Mouse (Mus musculus): ENCODE data around the gene Gpatch8. TPM values are rescaled to one million over a fixed set of nuclear protein-coding genes. Genes with fewer than 3 reads are reported as not detected.

The Gpatch8 gene
- polyA plus RNA-seq, 1 experiment = 5.7 TPM

DNA sequence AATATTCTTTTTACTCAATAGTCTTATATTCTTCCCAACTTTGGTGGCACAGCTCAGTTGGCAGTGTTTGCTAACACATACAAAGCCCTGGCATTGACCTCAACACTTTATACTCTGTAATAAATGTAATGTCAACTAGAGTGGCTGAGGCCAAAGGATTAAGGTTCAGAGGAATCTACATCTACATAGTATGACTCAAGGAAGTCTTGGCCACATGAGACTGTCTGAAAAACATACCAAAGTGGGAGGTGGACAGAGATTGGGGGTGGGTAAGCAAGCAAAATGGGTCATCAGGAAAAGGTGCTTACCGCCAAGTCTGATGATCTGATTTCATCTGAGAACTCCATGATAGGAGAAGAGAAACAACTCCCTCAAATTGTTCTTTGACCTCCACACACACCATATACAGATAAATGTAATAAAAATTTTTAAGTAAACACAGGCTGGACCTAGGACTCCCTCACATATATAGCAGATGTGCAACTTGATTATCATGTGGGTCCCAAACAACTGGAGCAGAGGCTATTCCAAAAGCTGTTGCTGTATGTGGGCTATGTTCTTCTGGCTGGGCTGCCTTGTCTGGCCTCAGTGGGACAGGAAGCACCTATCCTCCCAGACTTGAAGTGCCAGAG lies 41.3 kb downstream of the Gpatch8 start:
- no peaks in the 10 kb centered on the region for H3K27me3 ChIP-seq (replicated peaks)
- TF ChIP-seq FLI1 (IDR thresholded peaks at IDR 0.05; ENCODE audit: low read length) = no peak
- TF ChIP-seq GATA1 (IDR thresholded peaks at IDR 0.05; ENCODE audit: borderline replicate concordance, low read length) = no peak
- H3K4me1 ChIP-seq = peaks cover 7% of the 10 kb centered on the region; the same call in 1 of the 2 replicates
- no peak overlapping the region for H3K4me3 ChIP-seq (replicated peaks)
- H3K9me3 ChIP-seq = no peaks in the 10 kb centered on the region
- peaks cover 63% of the 10 kb centered on the region for H3K36me3 ChIP-seq (replicated peaks; ENCODE audit: low read length)

GRCm38 (mm10) chr11:102510226-102510625 lies 46.0 kb downstream of the Gpatch8 start:
- Histone ChIP-seq H3K27me3 (replicated peaks) (no peaks in the 10 kb centered on the region), H3K36me3 (replicated peaks; ENCODE audit: low read length) (peaks cover 63% of the 10 kb centered on the region)

DNA sequence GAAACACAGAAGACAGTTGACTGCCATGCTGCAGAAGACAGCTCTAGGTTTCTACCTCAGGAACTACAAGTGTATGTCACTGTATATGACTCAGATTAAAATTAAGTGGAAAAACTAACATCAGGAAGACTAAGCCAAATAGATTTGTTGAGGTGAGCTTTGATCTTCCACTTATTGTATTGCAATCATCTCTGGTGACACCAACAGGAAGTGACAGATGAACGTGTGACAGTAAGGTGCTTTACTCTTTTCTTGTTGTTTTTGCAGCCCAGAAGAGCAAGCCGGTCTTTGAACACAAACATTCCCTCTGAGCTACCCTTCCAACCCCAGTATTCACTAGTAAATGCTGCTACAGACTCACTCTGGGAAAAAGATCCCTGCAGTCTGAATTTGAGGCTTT lies 59.5 kb downstream of the Gpatch8 start:
- Histone ChIP-seq H3K9me3 (no peaks in the 10 kb centered on the region), H3K4me3 (replicated peaks) (no peak overlapping the region), H3K4me1 (peaks cover 40% of the 10 kb centered on the region), H3K36me3 (replicated peaks; ENCODE audit: low read length) (peaks cover 82% of the 10 kb centered on the region), H3K27me3 (replicated peaks) (no peaks in the 10 kb centered on the region)
- TF ChIP-seq FLI1 (IDR thresholded peaks at IDR 0.05; ENCODE audit: low read length) = no peak

More at GRCm38 (mm10) chr11:102510226-102510625, 46.0 kb downstream of the Gpatch8 start:
- H3K4me3 ChIP-seq (replicated peaks) = no peak overlapping the region
- peaks cover 7% of the 10 kb centered on the region; the same call in 1 of the 2 replicates for H3K4me1 ChIP-seq
- TF ChIP-seq GATA1 (IDR thresholded peaks at IDR 0.05; ENCODE audit: borderline replicate concordance, low read length) (no peak), FLI1 (IDR thresholded peaks at IDR 0.05; ENCODE audit: low read length) (no peak)
- no peaks in the 10 kb centered on the region for H3K9me3 ChIP-seq

DNA sequence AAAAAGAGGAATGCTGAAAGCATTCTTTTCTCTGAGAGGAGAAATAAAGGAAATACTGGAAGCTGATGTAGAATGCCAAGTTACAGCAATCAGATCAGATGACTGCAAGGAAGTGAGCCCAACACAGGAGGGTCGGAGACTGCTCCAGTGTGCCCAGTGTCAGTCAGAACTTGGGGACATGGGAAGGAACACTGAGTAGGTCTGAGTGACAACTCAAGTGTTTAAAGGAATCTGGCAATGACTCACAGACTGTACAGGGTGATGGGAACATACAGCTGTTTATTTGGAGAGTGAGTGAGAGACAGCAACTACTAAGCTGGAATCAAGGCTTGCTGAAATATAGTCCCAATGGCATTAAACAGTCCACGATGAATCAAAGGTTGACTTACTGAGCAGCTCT lies 60.0 kb downstream of the Gpatch8 start:
- no peak for TF ChIP-seq GATA1 (IDR thresholded peaks at IDR 0.05; ENCODE audit: borderline replicate concordance, low read length)
- TF ChIP-seq FLI1 (IDR thresholded peaks at IDR 0.05; ENCODE audit: low read length) = no peak
- Histone ChIP-seq H3K36me3 (replicated peaks; ENCODE audit: low read length) (peaks cover 78% of the 10 kb centered on the region), H3K27me3 (replicated peaks) (no peaks in the 10 kb centered on the region)

GRCm38 (mm10) chr11:102495742-102496141 lies 60.5 kb downstream of the Gpatch8 start:
- Histone ChIP-seq H3K4me3 (replicated peaks) (no peak overlapping the region), H3K9me3 (no peaks in the 10 kb centered on the region), H3K36me3 (replicated peaks; ENCODE audit: low read length) (peaks cover 76% of the 10 kb centered on the region), H3K4me1 (peaks cover 43% of the 10 kb centered on the region), H3K27me3 (replicated peaks) (no peaks in the 10 kb centered on the region)
- TF ChIP-seq GATA1 (IDR thresholded peaks at IDR 0.05; ENCODE audit: borderline replicate concordance, low read length) = no peak
- no peak for TF ChIP-seq FLI1 (IDR thresholded peaks at IDR 0.05; ENCODE audit: low read length)

More for the DNA sequence above, 60.0 kb downstream of the Gpatch8 start:
- Histone ChIP-seq H3K9me3 (no peaks in the 10 kb centered on the region), H3K4me3 (replicated peaks) (no peak overlapping the region), H3K4me1 (peaks cover 40% of the 10 kb centered on the region)

GRCm38 (mm10) chr11:102495114-102495513 lies 61.1 kb downstream of the Gpatch8 start:
- TF ChIP-seq GATA1 (IDR thresholded peaks at IDR 0.05; ENCODE audit: borderline replicate concordance, low read length) (no peak), FLI1 (IDR thresholded peaks at IDR 0.05; ENCODE audit: low read length) (no peak)
- H3K4me3 ChIP-seq (replicated peaks) = no peak overlapping the region
- peaks cover 48% of the 10 kb centered on the region for H3K4me1 ChIP-seq
- no peaks in the 10 kb centered on the region for H3K9me3 ChIP-seq
- no peaks in the 10 kb centered on the region for H3K27me3 ChIP-seq (replicated peaks)
- H3K36me3 ChIP-seq (replicated peaks; ENCODE audit: low read length) = peaks cover 71% of the 10 kb centered on the region

DNA sequence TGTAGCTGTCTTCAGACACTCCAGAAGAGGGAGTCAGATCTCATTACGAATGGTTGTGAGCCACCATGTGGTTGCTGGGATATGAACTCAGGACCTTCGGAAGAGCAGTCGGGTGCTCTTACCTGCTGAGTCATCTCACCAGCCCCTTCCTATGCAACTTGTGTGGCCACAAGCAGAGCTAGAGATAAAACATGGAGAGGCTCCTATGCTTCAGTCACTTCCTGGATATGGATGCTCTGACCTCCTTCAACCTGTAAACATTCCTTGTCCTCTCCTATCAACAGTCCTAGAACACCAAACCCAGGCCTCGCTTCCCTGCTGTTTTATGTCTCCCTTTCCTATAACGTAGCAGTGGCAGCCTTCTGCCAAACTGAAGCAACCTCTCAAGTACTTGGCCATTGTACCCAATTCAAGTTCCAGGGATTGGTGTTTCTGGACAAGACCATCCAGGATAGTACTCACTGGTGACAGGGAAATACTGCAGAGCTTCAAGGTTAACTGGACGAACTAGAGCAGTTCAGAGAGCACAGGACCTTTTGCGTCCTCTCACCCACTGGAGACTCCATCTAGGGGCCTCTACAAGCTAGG lies 62.0 kb downstream of the Gpatch8 start:
- TF ChIP-seq GATA1 (IDR thresholded peaks at IDR 0.05; ENCODE audit: borderline replicate concordance, low read length) (no peak), FLI1 (IDR thresholded peaks at IDR 0.05; ENCODE audit: low read length) (no peak)
- Histone ChIP-seq H3K36me3 (replicated peaks; ENCODE audit: low read length) (peaks cover 68% of the 10 kb centered on the region), H3K9me3 (no peaks in the 10 kb centered on the region)

DNA sequence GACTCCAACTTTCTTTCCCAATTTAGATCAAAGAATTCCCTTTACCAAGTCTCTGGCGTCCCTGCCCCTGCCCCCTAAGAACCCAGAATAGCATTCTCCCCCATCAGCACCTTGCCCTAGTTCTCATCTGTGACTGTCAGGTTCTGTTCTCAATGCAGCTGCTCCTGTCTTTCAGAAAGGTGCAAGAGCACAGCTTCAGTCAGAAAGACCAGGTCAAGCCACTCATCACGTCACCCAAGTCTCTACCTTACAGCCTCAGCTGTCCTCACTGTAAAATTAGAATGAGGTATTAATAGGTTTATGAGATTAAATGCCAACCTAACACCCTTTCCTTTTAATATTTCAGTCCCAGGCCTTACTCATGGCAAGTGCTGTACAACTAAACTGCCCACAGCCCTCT lies 63.0 kb downstream of the Gpatch8 start:
- H3K9me3 ChIP-seq = no peaks in the 10 kb centered on the region
- peaks cover 68% of the 10 kb centered on the region for H3K36me3 ChIP-seq (replicated peaks; ENCODE audit: low read length)

More for the DNA sequence above, 62.0 kb downstream of the Gpatch8 start:
- H3K27me3 ChIP-seq (replicated peaks) = no peaks in the 10 kb centered on the region
- peaks cover 53% of the 10 kb centered on the region for H3K4me1 ChIP-seq
- no peak overlapping the region for H3K4me3 ChIP-seq (replicated peaks)

DNA sequence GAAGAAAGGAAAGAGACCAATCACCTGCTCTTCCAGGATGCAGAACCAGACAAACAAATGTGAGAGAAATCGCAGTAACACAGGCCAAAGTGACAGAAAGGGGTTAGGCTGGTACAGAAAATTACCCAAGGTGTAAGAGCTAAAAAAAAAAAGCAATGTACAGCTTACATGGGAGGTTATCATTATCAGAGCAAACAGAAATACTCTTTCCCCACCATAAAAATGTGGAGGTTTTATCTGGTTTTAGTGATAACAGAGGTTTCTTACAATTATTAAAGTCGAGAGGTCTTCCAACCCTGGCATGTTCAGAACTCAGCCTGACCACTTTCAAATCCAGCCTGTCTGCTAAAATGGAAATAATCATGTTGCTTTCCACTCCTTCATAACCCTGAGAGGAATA lies 68.3 kb downstream of the Gpatch8 start:
- H3K4me3 ChIP-seq (replicated peaks) = no peak overlapping the region
- no peak for TF ChIP-seq GATA1 (IDR thresholded peaks at IDR 0.05; ENCODE audit: borderline replicate concordance, low read length)
- TF ChIP-seq FLI1 (IDR thresholded peaks at IDR 0.05; ENCODE audit: low read length) = no peak
- H3K9me3 ChIP-seq = no peaks in the 10 kb centered on the region
- peaks cover 55% of the 10 kb centered on the region for H3K4me1 ChIP-seq
- H3K36me3 ChIP-seq (replicated peaks; ENCODE audit: low read length) = peaks cover 77% of the 10 kb centered on the region
- H3K27me3 ChIP-seq (replicated peaks) = no peaks in the 10 kb centered on the region

More for the DNA sequence above, 63.0 kb downstream of the Gpatch8 start:
- peaks cover 55% of the 10 kb centered on the region for H3K4me1 ChIP-seq
- H3K27me3 ChIP-seq (replicated peaks) = no peaks in the 10 kb centered on the region
- TF ChIP-seq GATA1 (IDR thresholded peaks at IDR 0.05; ENCODE audit: borderline replicate concordance, low read length) = no peak
- TF ChIP-seq FLI1 (IDR thresholded peaks at IDR 0.05; ENCODE audit: low read length) = no peak
- H3K4me3 ChIP-seq (replicated peaks) = no peak overlapping the region

DNA sequence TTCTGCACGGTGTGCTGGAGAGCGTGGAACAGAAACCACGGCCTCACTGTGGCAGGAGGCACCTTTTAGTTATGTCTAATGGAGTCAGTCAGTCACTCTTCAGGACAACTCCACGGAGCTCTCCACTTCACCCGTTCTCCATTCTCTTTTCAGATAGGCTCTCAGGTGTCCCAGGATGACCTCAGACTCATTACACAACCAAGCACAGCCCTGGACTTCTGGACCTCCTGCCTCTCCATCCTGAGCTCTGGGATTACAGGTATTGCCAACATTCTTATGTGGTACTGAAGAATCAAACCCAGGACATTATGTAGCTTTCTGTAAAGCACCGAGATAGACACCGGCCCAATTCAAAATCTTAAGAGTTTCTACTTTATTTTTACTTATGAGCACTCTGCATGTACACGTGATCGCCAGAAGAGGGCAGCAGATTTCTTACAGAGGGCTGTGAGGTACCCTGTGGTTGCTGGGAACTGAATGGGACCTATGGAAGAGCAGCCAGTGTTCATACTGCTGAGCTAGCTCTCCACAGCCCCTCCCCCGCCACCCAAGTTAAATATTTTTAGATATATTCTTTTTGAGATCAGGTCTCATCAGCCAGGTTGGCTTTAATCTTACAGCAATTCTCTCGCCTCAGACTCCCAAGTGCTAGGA lies 69.3 kb downstream of the Gpatch8 start:
- Histone ChIP-seq H3K4me1 (peaks cover 59% of the 10 kb centered on the region), H3K36me3 (replicated peaks; ENCODE audit: low read length) (peaks cover 79% of the 10 kb centered on the region), H3K4me3 (replicated peaks) (no peak overlapping the region), H3K27me3 (replicated peaks) (no peaks in the 10 kb centered on the region), H3K9me3 (no peaks in the 10 kb centered on the region; the same call in 1 of the 2 replicates)
- no peak for TF ChIP-seq GATA1 (IDR thresholded peaks at IDR 0.05; ENCODE audit: borderline replicate concordance, low read length)
- no peak for TF ChIP-seq FLI1 (IDR thresholded peaks at IDR 0.05; ENCODE audit: low read length)
